In the genomic region with DNA sequence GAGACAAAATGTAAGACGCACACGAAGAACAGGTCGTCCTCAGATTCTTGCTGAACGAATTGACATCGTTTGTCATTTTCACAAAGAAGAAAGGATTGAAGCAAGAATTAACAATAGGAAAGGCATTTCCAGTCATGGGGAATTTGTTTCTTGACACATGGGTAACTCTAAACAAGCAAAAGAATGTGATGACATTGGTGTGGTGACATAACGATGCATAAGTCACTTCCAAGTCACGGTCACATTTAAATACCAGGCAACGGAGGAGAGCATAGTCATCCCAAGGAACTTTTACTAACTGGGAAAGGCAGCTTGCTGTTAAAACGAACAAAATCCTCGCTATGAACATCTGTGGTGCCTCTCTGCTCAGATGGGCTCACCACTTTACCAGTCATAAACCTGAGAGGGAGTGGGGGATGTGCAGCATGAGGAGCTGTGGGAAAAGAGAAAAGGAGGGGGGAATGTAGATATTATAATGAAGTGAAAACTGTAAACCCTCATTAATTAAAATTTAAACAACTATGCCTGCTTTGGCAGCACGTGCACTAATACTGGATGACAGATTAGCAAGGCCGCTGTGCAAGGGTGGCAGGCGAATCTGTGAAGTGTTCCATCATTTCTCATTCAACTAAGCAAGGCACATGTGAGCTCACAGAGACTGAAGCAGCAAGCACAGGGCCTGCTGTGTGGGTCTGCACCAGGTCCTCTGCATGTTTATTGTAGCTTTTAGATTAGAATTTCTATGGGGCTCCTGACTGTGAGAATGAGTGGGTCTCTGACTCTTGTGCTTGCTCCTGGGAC, we compare ENCODE assay signal across 19 mouse cellular contexts.
"Had no signal": no experiment of that assay in that cellular context is flagged by ENCODE, and none has a peak within 500 bp of the region (broad histone marks: within the 10 kb centered on the region; RNA-seq: fewer than 3 reads in every experiment).

No protein-coding gene starts in this region.

- H3K4me2 ChIP-seq: kidney, embryonic 15.5 days; liver, embryonic 13.5 days; midbrain, embryonic 11.5 days; neural tube, embryonic 12.5 days; neural tube, embryonic 15.5 days had no signal

- H3K36me3 ChIP-seq: kidney, embryonic 15.5 days; liver, embryonic 13.5 days; neural tube, embryonic 12.5 days; neural tube, embryonic 15.5 days had no signal

- H3K4me1 ChIP-seq: kidney, embryonic 15.5 days; liver, embryonic 13.5 days; neural tube, embryonic 12.5 days had no signal

- H3K27me3 ChIP-seq: kidney, embryonic 15.5 days; liver, embryonic 13.5 days; neural tube, embryonic 12.5 days; neural tube, embryonic 15.5 days had no signal

- H3K4me3 ChIP-seq: kidney, embryonic 15.5 days; left cerebral cortex, adult 2 months; liver, embryonic 13.5 days; neural tube, embryonic 12.5 days; neural tube, embryonic 15.5 days had no signal

- H3K27ac ChIP-seq: kidney, embryonic 15.5 days; left cerebral cortex, adult 2 months; liver, embryonic 13.5 days; neural tube, embryonic 12.5 days; neural tube, embryonic 15.5 days; stomach, postnatal 0 days had no signal

- DNase-seq: kidney, postnatal 10 days; kidney, postnatal 36 days; layer of hippocampus, postnatal 36 days; liver, embryonic 13.5 days; lung, adult 2 months; lung, postnatal 14 days; lung, postnatal 4 days; right cerebral cortex, adult 18-20 months; right cerebral cortex, postnatal 14 days; right cerebral cortex, postnatal 4 days; thymus, adult 2 months; thymus, postnatal 14 days; thymus, postnatal 4 days had no signal

- H3K9ac ChIP-seq: kidney, embryonic 15.5 days; liver, embryonic 13.5 days; neural tube, embryonic 12.5 days; neural tube, embryonic 15.5 days had no signal

- H3K9me3 ChIP-seq: kidney, embryonic 15.5 days; liver, embryonic 13.5 days; neural tube, embryonic 12.5 days; neural tube, embryonic 15.5 days had no signal
